Mouse (Mus musculus): ENCODE results near the gene Arhgap22. TPM values are rescaled to one million over a fixed set of nuclear protein-coding genes. Genes with fewer than 3 reads are reported as not detected.
A peak's percentile ranks its signal among the peaks of the same experiment; 100 is the strongest.

Gene Arhgap22
- total and polyA plus RNA-seq, 3 experiments: 0.17 to 0.39 (median 0.29) TPM

DNA sequence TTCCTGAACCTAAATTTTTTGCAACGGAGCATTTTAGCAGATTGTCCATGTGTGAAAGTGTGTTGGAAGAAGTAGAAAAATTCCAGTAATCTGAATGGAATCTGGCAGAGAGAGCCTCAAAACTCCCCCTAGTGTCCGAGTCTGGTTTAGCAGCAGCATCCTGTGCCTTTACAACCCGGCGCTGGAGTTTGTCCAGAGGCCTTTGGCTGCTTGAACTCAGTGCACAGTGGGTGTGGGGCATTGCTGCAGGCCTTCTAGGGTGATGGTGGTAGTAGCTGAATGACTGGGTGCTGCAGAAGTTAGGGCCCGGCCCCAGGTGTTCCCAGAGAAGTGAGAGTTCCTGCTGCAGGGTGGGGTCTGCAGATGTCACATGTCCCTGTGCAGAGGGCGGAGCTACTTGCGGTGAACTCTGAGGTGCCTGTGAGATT lies 108.8 kb downstream of the Arhgap22 start (continued):
- TF ChIP-seq ZNF384 (IDR thresholded peaks at IDR 0.05; ENCODE audit: low read depth, low read length) (no peak), MAX (IDR thresholded peaks at IDR 0.05; ENCODE audit: low read length) (0 out of 2 replicates have a peak, but pooled peaks have one; percentile 46), SMC3 (IDR thresholded peaks at IDR 0.05; ENCODE audit: low read depth, low read length) (peak; percentile 16), IRF4 (IDR thresholded peaks at IDR 0.05; ENCODE audit: low read depth, low read length) (peak; percentile 73), USF1 (IDR thresholded peaks at IDR 0.05; ENCODE audit: low read depth, low read length) (peak; percentile 66), JUN (IDR thresholded peaks at IDR 0.05; ENCODE audit: insufficient read depth, low read depth, low read length) (peak; percentile 22; the same call in 1 of the 2 replicates), RCOR1 (conservative IDR thresholded peaks at IDR 0.05; ENCODE audit: low read depth, low read length) (no peak)

DNA sequence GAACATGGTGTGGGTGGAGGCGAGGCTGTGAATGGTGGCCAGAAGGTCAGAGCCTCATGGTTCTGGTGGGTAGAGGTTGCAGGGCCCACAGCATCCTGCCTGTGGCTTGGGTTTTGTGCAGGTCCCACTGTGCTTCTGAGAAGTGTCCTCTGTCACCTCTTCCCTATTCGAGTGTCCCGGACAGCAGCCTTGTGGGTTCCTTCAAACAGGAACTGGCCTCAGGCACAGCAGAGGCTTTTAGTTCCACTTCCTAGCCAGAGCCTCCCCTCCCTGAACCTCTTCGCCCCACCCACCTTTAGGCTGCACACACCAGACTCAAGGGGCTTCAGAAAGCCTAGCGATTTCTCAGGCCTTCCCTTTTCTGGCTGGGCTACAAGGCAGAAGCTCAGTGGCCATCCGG lies 110.7 kb downstream of the Arhgap22 start:
- Histone ChIP-seq H3K4me2 (ENCODE audit: insufficient read depth, low read depth, poor library complexity, severe bottlenecking) (no peak overlapping the region), H3K27me3 (replicated peaks) (peaks cover 9% of the 10 kb centered on the region), H3K79me2 (replicated peaks; ENCODE audit: control insufficient read depth, extremely low read depth, insufficient read depth, poor library complexity, severe bottlenecking) (no peaks in the 10 kb centered on the region), H3K36me3 (replicated peaks in 1 of 2; ENCODE audit: control insufficient read depth in 1 of 2, insufficient read depth in 1 of 2, low read length in 1 of 2) (no peaks in the 10 kb centered on the region), H3K4me3 (replicated peaks in 1 of 3; ENCODE audit: low read depth in 2 of 3, low read length in 2 of 3, poor library complexity in 1 of 3) (no peak overlapping the region), H3K4me1 (ENCODE audit: control insufficient read depth in 1 of 2, insufficient read depth in 2 of 2) (peaks cover 18 to 71% of the 10 kb centered on the region in 2 experiments), H3K9ac (ENCODE audit: insufficient read depth, low read depth) (no peak overlapping the region), H3K27ac (ENCODE audit: insufficient read depth, low read depth) (no peak overlapping the region), H3K9me3 (replicated peaks; ENCODE audit: low read length) (peaks cover 8% of the 10 kb centered on the region)
- dilution Hi-C loops (cut with MboI; ENCODE audit: extremely low pct_ligation_motif_present, extremely low pct_unique_long_range_greater_than_20kb, low sequenced_read_pairs) (no loop called here), in situ Hi-C loops (cut with MboI; ENCODE audit: low pct_ligation_motif_present, low pct_unique_long_range_greater_than_20kb, low sequenced_read_pairs) (no loop called here)
- no peak for DNase-seq (ENCODE audit: extremely low read depth)
- TF ChIP-seq EP300 (IDR thresholded peaks at IDR 0.05; ENCODE audit: low read length): no peak
- no peak for TF ChIP-seq JUN (IDR thresholded peaks at IDR 0.05; ENCODE audit: insufficient read depth, low read depth, low read length)
- TF ChIP-seq ETS1 (conservative IDR thresholded peaks at IDR 0.05; ENCODE audit: low read depth, low read length): no peak
- TF ChIP-seq IRF4 (IDR thresholded peaks at IDR 0.05; ENCODE audit: low read depth, low read length): no peak
- no peak for TF ChIP-seq E2F4 (IDR thresholded peaks at IDR 0.05; ENCODE audit: insufficient replicate concordance, low read depth, low read length)
- TF ChIP-seq TBP (conservative IDR thresholded peaks at IDR 0.05; ENCODE audit: low read depth, low read length): no peak
- no peak for TF ChIP-seq CHD2 (IDR thresholded peaks at IDR 0.05; ENCODE audit: low read length)
- TF ChIP-seq ZC3H11A (IDR thresholded peaks at IDR 0.05; ENCODE audit: low read depth, low read length): no peak
- TF ChIP-seq CTCF (conservative IDR thresholded peaks at IDR 0.05 in 1 of 2, IDR thresholded peaks at IDR 0.05 in 1 of 2; ENCODE audit: low read depth in 2 of 2, low read length in 2 of 2): no peak
- no peak for TF ChIP-seq MAFK (IDR thresholded peaks at IDR 0.05; ENCODE audit: insufficient replicate concordance, low read length)
- TF ChIP-seq ZKSCAN1 (IDR thresholded peaks at IDR 0.05; ENCODE audit: borderline replicate concordance, low read depth, low read length): no peak
- no peak for TF ChIP-seq GABPA (IDR thresholded peaks at IDR 0.05; ENCODE audit: insufficient replicate concordance, low read depth, low read length)
- TF ChIP-seq HCFC1 (IDR thresholded peaks at IDR 0.05; ENCODE audit: low read depth, low read length): no peak
- no peak for TF ChIP-seq MXI1 (IDR thresholded peaks at IDR 0.05; ENCODE audit: low read depth, low read length)
- no peak for TF ChIP-seq NELFE (IDR thresholded peaks at IDR 0.05; ENCODE audit: low read depth, low read length)
- no peak for TF ChIP-seq RCOR1 (conservative IDR thresholded peaks at IDR 0.05; ENCODE audit: low read depth, low read length)
- no peak for TF ChIP-seq RAD21 (IDR thresholded peaks at IDR 0.05; ENCODE audit: low read depth, low read length)
- no peak for TF ChIP-seq MAZ (IDR thresholded peaks at IDR 0.05; ENCODE audit: low read depth, low read length)
- no peak for TF ChIP-seq USF2 (conservative IDR thresholded peaks at IDR 0.05; ENCODE audit: low read depth, low read length)
- TF ChIP-seq POLR2A (IDR thresholded peaks at IDR 0.05; ENCODE audit: low read depth, low read length): no peak

Measured in CH12.LX (cell line).